Mouse (Mus musculus) cerebellum, adult 2 months (tissue): ENCODE measurements around the gene Pisd.

Source experiments
- CTCF ChIP-seq: fragments of 200-500 bp; IDR thresholded peaks from 2 replicates; pipeline ENCODE4 v1.5.1; 2011; ENCODE audit warnings: low read depth, mild to moderate bottlenecking, control low read depth, low read length, moderate library complexity, borderline replicate concordance; ENCODE audit not compliant: insufficient read depth
- POLR2A ChIP-seq: fragments of 200-500 bp; IDR thresholded peaks from 2 replicates; pipeline ENCODE4 v1.6.1; 2011; ENCODE audit warnings: low read length, control low read depth, borderline replicate concordance; ENCODE audit not compliant: insufficient read depth

DNA sequence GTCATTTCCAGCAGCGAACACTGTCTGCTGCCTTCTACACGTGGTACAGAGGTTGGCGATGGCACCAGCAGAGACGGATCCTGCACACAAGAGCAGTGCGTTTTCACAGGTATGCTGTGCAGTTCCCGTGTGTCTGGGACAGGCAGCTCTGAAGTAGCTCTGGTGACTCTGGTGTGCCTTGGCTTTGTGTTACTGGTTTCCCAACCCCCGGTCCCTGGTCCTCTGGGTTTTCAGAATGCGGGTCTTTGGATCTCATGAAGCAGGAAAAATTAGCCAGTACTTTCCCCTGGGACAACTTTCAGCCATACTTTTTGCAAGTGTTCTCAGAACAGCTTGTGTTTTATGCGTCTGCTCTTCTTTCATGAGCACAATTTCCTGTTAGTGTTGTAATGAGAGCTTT, 65.0 kb downstream of the Pisd start:
- TF ChIP-seq CTCF (no peak), POLR2A (no peak)
